Mouse (Mus musculus): ENCODE data around the gene Dnajc13. TPM values are rescaled to one million over a fixed set of nuclear protein-coding genes. Genes with fewer than 3 reads are reported as not detected.

Gene Dnajc13
- total RNA-seq, 2 experiments from 2014 or later, result 41.4 to 44.6 TPM

DNA sequence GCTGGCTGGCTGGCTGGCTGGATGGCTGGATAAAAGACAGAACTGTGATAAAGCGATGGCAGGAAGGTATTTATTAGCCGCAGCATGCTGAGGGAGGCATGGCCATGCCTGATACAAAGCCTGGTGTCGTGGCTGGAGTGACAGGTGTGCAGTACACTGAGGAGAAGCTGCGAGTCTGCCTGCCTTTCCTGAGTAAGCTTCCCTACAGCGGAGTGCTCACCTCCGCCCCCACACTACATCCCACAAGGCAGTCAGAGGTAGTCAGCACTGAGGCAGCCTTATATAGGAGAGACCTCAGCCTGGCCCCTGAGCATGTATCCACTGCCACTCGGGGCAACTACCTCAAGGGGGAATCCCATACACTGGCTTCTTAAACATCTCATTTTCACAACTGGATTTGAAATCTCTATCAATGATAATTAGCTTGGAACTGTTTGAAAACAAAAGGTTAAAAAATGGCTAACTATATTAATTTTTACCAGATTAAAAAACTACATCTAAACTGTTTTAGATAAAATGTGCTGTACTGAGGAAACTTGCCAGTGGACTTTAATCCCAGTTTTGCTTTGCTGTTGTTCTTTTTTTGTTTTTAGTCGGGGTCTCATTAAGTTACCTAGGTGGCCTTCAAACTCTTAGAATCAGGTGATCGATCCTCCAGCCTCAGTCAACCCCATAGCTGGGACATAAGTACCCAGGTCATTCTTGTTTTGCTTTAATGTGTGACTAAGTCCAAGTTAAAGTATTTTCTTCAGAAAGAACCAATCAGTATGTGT, 8.1 kb downstream of the Dnajc13 start:
- DNase-seq, result no peak

DNA sequence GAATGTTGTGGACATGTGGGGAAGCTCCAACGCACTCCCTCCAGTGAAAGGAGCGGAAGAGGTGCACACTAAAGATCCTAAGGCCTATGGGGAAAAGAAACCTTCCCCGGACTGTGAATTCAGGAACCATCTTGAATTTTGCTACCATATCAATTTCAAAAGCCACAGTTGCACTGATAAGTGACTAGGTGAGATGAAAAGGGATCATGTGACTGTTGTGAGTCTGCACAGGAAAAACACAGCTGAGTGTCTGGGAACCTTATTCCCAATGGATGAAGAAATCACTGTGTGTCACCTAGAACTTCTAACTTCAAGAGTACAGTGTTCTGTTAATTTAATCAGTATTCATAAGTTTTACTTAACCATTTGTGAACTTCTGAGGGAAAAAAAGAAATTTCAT, 10.1 kb downstream of the Dnajc13 start:
- no peak for DNase-seq

DNA sequence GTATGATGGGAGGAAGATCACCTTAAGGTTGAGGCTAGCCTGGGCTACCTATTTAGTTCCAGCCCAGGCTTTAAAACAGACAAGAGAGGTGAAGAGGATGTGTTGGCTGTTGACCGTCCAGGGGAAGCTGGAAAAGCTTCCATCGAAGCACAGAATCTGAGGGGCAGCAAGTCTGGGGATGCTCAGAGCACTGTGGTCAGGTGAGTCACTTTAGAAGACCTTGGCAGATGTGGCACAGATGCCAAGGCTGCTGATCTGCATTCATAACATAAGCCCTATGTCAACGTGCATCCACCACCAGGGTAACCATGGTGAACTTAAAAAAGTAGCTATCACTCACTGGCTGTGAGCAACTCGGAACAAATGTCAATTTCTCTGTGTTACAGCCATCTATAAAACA, 11.0 kb downstream of the Dnajc13 start:
- no peak for DNase-seq

DNA sequence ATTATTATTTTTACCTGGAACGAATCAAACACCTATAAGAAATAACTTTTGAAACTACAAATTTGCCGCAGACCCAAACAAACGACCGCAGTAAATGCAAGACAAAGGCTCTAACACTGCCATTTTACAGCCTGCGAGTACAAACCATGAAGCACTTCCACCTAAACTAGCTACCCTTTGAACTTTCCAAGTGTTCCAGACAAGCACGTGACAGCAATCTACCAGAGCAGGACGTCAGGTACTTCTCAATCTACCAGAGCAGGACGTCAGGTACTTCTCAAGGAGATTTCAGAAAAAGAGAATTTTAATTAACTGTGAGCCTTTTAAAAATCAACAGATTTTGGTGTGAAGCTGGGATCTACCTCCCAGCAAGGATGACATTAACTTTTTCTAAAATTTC, 11.6 kb downstream of the Dnajc13 start:
- DNase-seq, result no peak

DNA sequence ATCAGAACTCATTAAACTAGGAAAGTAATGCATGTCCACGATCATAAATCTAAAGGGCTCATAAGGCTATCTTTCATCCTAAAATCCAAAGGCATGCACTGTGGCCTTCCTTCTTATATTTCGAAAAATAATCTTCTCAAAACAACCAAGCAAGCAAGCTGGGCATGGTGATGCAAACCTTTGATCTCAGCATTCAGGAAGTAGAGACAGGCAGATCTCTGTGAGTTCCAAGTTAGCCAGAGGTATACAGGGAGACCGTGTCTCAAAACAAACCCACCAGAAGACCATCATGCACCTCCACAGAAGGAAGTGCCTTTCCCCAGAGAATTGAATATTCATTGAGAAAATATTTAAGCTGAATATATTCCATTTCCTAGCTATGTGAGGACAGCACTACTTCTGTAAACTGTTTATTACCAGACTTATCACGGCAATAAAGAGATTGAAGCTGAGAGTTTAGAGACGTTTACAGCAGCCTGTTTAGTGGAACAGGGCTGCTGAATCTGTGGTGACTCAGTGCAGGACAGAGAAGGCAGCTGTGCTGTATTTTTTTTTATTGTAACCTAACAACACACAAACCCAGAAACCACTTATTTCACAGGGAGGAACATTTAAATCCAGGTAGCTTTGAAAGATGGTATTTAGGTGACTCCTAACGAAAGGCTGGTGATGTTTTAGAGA, 15.3 kb downstream of the Dnajc13 start:
- no peak for DNase-seq

DNA sequence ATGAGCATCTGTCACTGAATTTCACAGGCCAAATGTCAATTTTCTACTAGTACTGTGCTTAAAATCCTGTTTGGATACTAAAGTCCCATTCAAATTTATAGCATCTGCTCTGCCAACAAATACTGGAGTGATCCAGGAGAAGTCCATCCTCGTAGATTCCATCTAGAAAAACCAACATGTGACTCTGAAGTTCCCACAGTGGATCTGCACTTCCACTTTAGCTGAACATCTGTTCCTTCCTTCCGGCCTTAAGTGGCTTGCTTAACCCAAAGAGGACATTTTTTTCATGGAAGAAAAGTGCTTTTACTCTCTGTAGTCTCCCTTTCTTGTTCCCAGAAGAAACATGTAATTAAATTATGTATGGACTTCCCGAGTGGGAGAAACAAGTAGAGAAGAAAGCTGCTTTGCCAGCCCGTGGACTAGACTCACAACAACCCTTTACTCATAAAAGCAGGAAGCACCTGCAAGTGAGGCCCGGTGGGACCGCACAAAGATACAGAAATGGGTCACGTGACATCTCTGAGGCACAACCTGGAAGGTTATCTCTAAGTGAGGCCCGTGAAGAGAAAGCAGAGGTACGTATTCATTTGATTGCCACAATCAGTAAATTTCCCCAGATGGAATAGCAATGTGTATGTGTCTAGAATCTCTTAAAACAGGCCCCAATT, 18.8 kb downstream of the Dnajc13 start:
- DNase-seq, result no peak

DNA sequence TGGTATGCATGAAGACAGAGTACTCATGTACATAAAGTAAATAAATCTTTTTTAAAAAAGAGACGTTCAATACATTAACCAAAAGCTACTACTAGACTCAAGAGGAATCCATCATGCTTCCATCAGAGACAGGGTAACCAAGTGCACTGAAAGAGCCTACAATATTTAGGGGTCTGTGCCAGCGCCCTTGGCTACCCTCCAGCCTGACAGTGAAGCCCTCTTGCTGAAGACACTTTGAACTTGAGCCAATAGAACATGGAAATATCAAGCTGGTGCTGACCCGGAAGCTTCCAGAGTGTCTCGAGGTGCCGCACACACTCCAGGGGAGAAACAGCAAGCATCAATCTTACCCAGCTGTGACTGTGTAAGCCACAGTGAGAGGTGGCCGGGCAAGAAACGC, 22.6 kb downstream of the Dnajc13 start:
- DNase-seq, result peak; percentile 27

DNA sequence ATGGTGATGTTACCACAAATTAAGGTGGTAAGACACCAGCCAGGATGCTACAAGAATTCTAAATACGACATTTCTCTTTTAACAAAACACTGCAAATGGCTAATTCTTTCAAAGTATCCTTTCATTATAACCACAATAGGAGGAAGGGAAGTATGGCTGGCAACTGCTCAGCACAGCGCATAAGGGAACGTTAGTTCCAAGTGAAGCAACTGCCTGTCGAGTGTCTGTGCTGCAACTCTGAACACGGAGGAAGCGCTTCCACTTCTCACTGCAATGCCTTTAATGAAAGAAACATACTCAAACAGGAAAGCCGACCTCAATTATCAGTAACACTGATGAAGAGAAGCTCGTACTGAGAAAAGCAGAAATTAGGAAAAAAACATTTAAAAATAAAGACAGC, 23.7 kb downstream of the Dnajc13 start:
- DNase-seq, result no peak

DNA sequence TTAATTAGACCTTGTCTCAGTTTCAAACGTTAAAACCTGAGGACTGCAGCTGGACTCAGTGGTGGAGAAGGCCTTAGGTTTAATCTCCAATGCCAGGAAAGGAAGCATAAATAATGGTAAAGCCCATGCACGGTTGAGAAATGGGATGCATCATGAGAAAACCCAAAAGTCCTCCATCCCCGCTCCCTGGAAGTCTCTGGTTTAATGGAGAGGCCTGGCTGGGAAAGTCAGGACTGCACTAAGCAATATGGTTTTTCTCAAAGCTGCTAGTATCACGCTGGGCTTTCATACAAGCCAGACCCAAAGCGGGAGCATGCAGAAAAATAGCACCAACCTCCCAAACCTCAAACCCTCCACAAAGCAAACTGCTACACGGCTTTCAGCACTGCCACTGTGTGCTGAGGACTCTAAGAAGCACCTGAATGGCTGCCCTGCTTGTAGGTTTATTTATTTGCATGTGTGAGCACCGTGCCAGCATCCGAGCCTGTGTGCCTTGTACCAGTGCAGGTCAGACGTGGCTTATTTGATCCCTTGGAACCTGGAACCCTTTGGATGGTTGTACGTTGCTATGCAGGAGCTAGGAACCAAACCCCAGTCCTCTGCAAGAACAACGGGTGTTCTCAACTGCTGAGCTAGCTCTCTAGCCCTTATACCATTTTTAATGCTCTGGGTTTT, 26.3 kb downstream of the Dnajc13 start:
- DNase-seq, result no peak

DNA sequence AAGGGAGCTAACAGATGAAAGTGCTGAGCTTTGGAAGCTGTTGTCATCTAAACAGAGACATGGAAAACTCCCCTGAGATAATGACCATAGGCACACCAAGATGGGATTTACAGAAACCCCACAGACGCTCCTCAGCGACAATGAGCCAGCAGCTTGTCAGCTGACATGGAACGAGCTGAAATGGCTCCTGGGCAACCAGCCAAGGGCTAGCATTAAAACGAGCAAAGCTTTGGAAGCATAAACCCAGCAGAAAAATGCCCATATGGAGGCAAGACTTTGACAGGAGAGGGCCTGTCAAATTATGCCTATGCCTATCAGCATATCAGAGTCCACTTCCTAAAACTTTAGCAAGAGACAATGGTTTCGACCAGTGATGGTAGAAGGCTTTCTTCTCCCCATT, 27.0 kb downstream of the Dnajc13 start:
- DNase-seq, result peak; percentile 63

DNA sequence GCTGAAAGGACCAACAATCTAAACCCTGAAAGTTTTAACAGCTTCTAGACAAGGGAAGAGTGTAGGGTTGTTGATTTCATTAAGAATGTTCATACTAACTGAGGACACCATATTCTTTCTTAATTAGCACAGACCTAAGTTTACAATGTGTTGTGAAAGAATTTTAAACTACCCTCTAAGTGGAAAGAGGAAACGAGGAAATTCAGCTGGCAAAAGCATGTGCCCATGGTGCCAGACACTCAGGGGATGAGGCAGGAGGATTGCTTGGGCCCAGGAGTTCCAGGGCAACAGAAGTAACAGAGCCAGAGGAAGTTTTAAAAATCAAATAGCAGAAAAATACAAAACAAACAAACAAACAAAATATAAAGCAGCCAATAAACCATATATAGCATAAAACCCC, 28.9 kb downstream of the Dnajc13 start:
- no peak for DNase-seq

DNA sequence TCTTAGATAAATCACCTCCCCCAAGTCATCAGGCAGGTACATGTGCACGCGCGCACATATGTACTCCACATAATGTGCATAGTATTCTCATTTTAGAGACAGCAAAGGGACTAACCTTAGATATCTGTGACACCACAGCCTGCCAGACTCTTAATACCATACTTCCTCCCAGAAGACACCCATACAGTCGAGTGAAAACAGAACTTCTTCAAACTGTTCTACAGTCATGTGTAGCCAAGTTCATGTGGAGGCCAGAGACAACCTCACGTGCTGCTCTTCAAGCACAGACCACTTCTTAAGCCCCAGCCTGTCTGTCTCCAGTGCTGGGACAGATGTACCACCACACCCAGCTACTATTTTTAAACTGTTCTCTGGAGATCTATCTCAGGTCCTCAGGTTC, 29.7 kb downstream of the Dnajc13 start:
- no peak for DNase-seq

DNA sequence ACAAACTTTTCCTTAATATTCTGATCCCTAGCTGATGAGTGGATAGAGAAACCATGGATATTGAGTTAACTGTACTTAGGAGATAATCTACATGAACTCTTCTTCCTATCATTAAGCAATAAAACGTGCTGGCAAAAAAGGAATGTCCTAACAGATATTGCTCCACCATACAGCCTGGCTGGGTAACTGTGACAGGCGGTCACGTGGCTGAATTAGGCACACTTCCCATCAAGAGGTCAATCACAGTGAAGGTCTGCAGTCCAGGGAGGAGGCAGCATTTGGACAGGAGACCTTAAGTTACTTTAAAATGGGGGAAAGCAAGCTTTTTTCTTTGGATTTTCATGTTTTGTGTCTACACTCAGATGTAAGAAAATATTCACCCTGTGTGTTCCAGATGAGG, 30.7 kb downstream of the Dnajc13 start:
- no peak for DNase-seq

DNA sequence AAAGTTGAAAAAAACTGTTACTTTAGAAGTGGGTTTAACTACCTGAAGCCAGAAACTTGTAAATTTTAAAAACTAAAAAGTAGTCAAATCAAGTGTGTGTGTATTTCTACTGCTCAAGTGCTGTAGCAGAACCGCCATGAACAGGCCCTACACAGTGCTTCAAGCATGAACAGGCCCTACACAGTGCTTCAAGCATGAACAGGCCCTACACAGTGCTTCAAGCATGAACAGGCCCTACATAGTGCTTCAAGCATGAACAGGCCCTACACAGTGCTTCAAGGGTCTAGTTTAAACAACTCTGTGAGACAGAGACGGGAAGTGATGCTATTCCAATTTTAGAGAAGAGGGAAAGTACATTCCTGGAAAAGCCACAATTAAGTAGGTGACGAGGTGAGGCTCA, 51.3 kb downstream of the Dnajc13 start:
- no peak for DNase-seq

DNA sequence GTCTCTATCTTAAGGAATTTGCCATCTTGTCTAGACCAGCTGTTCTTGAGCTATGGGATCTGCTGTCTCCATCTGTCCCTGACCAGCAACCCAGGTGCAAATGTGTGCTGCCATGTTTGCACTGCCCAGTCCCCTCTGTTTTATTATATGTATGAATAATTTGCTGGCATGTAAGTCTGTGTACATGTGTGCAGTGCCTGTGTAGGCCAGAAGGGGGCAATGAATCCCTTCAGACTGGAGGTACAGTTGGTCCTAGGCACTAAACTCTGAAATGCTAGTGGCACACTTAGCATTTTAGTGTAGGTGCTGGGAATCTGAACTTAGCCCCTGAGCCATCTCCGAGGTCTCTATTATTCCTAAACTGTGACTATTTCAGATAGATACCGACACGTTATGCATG, 58.9 kb downstream of the Dnajc13 start:
- DNase-seq, result peak; percentile 55

DNA sequence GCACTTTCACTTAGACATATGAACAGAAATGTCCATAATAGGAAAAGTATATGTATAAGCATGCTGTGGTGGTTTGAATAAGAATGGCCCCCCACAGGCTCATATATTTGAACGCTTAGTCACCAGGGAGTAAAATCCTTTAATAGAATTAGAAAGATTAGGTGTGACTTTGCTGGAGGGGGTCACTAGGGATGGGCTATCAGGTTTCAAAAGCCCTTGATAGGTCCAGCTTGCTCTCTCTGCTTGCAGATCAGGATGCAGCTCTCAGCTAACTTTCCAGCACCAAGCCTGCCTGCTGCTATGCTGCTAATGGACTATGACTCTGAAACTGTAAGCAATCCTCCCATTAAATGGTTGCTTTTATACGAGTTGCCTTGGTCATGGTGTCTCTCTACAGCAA, 68.2 kb downstream of the Dnajc13 start:
- no peak for DNase-seq

DNA sequence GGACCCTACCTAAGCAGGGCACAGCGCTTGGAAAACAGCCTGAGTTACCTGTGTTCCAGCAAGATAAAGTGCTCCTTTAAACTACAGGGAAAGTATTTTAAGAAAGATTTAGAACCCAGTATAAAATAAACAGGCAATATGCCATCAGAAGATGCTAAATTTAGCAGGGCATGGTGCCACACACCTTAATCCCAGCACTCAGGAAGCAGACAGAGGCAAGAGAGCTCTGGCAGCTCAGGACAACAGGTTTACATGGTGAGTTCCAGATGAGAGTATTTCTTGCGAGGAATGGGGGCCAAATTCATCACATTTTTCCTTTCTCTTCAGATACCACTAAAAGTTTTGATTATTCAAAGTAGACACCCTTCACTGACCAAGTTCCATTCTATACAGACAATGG, 68.8 kb downstream of the Dnajc13 start:
- DNase-seq, result peak; percentile 21

DNA sequence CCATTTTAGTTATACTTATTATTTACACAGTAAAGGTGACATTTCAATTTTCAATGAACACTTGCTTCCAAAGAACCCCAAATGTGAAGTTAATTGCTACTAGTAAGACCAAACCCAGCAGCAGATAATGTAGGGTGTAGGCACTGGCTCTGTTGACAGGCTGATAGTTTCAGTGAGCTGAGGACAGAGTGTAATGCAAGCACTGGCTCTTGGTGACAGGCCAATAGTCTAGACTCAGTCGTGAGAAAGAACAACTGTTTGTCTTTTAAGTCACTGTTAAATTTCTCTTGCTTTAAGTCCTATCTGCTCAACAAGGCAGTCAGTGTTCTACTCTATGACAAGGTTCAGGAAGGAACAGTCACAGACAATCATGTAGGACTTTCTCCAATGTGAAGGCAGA, 69.4 kb downstream of the Dnajc13 start:
- DNase-seq, result no peak

DNA sequence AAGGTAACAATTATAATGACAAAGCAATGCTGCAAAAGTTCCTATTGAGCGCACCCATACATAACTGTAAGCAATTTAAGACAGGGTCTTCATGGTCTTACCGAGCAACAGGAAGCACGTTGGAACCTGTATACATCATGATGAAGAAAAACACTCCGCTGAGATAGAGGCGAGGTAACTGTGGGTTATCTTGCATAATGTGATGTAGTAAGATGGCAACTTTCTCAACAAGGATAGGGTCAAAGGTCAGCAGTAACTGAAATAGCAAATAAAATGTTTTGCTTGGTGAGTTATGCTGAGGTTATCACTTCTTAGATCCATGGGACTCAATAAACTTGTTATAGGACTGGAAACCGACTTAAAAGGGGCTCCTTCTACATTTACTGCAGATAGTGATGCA, 70.2 kb downstream of the Dnajc13 start:
- no peak for DNase-seq

DNA sequence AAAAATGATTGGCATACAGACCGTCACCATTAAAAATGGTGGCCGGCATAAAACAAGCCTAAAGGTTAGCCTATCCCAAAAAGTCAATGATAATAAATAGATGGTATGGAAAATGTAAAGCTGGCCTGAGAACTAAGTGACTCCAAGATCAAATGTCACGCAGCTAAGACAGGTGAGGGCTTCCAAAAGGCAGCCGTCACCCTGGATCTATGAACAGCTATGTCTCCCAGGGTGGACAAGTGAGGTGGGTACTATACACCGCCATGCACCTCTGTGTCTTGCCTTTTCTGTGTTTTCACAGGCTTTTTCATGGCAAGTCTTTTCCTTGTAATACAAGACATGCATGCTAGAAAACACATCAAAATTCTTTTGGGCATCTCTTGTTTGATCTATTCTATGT, 73.1 kb downstream of the Dnajc13 start:
- DNase-seq, result no peak

DNA sequence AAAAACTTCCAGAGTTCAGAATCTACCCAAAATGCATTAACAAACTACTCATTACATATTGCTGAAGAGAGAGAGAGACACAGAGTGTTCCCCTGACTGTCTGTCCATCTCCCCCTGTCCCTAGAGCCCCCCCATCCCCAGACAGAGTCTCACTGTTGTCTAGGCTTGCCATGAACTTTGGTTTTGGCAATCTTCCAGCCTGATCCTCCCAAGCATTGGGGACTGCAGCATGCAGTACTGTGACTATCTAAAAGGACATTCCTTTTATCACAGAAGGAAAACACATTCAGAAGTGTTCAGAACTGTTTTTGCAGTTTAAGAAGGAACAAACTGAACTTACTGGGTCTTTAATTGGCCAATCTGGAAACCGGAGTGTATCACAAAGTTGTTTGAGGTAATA, 74.0 kb downstream of the Dnajc13 start:
- no peak for DNase-seq

DNA sequence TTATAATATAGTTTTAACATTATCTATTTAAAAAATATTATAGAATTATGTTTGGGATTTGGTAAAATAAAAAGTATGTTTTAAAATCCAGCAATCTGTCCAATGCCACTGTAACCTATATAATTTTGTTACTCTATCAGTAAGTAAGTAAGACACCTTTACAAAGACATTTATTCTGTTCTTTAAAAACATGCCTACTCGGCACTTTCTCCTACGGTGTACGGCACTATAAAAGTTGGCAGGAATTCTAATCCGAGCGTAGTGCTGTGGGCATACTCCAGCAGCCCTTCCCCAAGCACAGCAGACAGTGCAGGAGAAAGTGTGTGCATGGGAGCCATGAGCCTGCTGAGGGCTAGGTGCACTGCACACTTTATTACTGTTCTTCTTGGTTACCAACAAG, 75.7 kb downstream of the Dnajc13 start:
- DNase-seq, result no peak

DNA sequence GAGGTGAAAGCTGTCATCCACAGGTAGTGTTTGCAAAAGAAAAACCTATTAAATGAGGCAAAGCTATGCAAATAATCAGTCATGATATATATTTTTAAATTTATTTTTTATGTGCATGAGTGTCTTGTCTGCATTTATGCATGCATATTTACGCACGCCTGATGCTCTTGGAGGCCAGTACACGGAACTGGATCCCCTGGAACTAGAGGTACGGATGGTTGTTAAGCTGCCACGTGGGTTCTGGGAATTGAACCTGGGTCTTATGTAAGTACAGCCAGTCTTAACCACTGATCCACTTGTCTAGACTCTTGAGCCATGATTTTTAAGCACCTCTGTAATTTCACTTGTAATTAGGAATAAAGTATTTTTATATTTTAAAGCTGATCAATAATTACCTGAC, 79.5 kb downstream of the Dnajc13 start:
- DNase-seq, result no peak
